Mouse (Mus musculus): Measurements from ENCODE around the gene Gm15080. TPM values are rescaled to one million over a fixed set of nuclear protein-coding genes. Genes with fewer than 3 reads are reported as not detected.
"Not testable (repeated sequence)": the region's sequence is repeated elsewhere in the genome, so short reads cannot be mapped to it uniquely, and the experiment has no call there.

The Gm15080 gene
- polyA plus RNA-seq (2015; fragmentation: Nextera tagmentation; extraction: Ambion mirVana), result not detected in 2 replicates

GRCm38 (mm10) chrX:147992693-147993092, at the start of gene Gm15080:
Gm15080 (plus strand) TSS chrX:147992993.
- H3K4me3 ChIP-seq (ENCODE audit: low read depth, low read length); H3K9ac ChIP-seq (ENCODE audit: low read depth, low read length); H3K4me1 ChIP-seq (ENCODE audit: control insufficient read depth, low read depth, low read length); H3K27me3 ChIP-seq (ENCODE audit: control insufficient read depth, insufficient read depth, low read depth, low read length); H3K4me2 ChIP-seq (ENCODE audit: low read depth, low read length); H3K9me3 ChIP-seq (replicated peaks; ENCODE audit: control insufficient read depth, low read length); H3K27ac ChIP-seq (ENCODE audit: low read length); H3K36me3 ChIP-seq (ENCODE audit: control insufficient read depth, insufficient read depth); ATAC-seq (ENCODE audit: low read depth): not testable (repeated sequence)
- WGBS (ENCODE audit: insufficient replicate concordance), result 50% methylated on average over 1 of the region's 5 CpGs

Other genes with a start within 250 kb of the Gm15080 start
- gene Gm15128, start 227.0 kb upstream of the Gm15080 start, polyA plus RNA-seq (2015; fragmentation: Nextera tagmentation; extraction: Ambion mirVana), result not detected in 2 replicates
- not detected in 2 replicates for gene Gm15107, start 187.7 kb downstream of the Gm15080 start, polyA plus RNA-seq (2015; fragmentation: Nextera tagmentation; extraction: Ambion mirVana)